Mouse (Mus musculus) embryonic facial prominence, embryonic 13.5 days (tissue): ENCODE measurements around the gene Abca13. TPM values are rescaled to one million over a fixed set of nuclear protein-coding genes. Genes with fewer than 3 reads are reported as not detected.
"Not testable (repeated sequence)": the region's sequence is repeated elsewhere in the genome, so short reads cannot be mapped to it uniquely, and the experiment has no call there.

Experiments
- ATAC-seq: fragments of 200-750 bp; cut with Nextera tagmentation; 2 replicates; pipeline ENCODE4 v1.8.0; 2017; ENCODE audit warnings: low read depth; ENCODE audit not compliant: insufficient number of reproducible peaks, insufficient read depth, low FRiP score, low TSS enrichment
- H3K27ac ChIP-seq: fragments of 300-500 bp; sonication (generic); 2 replicates; pipeline ENCODE4 v1.5.1; 2015; ENCODE audit warnings: moderate library complexity, mild to moderate bottlenecking, inconsistent platforms
- H3K27me3 ChIP-seq: fragments of 300-500 bp; sonication (generic); 2 replicates; pipeline ENCODE4 v1.6.1; 2015; ENCODE audit warnings: mild to moderate bottlenecking, inconsistent platforms
- H3K36me3 ChIP-seq: fragments of 300-500 bp; sonication (generic); 2 replicates; pipeline ENCODE4 v1.6.1; 2015; ENCODE audit warnings: mild to moderate bottlenecking, inconsistent platforms
- H3K4me1 ChIP-seq: fragments of 300-500 bp; sonication (generic); 2 replicates; pipeline ENCODE4 v1.6.1; 2015; ENCODE audit warnings: inconsistent platforms
- H3K4me2 ChIP-seq: fragments of 300-500 bp; sonication (generic); 2 replicates; pipeline ENCODE4 v1.6.1; 2015; ENCODE audit warnings: moderate library complexity, mild to moderate bottlenecking, inconsistent platforms
- H3K4me3 ChIP-seq: fragments of 300-500 bp; sonication (generic); 2 replicates; pipeline ENCODE4 v1.5.1; 2015; ENCODE audit warnings: mild to moderate bottlenecking, inconsistent platforms
- H3K9ac ChIP-seq: fragments of 300-500 bp; sonication (generic); 2 replicates; pipeline ENCODE4 v1.6.1; 2015; ENCODE audit warnings: mild to moderate bottlenecking, inconsistent platforms
- H3K9me3 ChIP-seq: fragments of 300-500 bp; sonication (generic); 2 replicates; pipeline ENCODE4 v1.6.1; 2016; ENCODE audit warnings: inconsistent platforms
- WGBS: fragments of 180-500 bp; shearing (Covaris S2); methylation state at CpG from one replicate; pipeline ENCODE4 v1.1.7; 2015; ENCODE audit warnings: mixed read lengths; 5-methylcytosine and 5-hydroxymethylcytosine counted together
- polyA plus RNA-seq: library from polyadenylated mRNA; unstranded; fragments of >200 nt; fragmentation: Nextera tagmentation; extraction: Ambion mirVana; gene quantifications from 2 replicates; pipeline ENCODE4 v1.2.1, GENCODE M21; 2015

Abca13 gene
- polyA plus RNA-seq, 1 experiment from 2014 or later: 0.01 TPM

GRCm38 (mm10) chr11:9432807-9433206 lies 241.1 kb downstream of the Abca13 start:
- Histone ChIP-seq H3K36me3 (no peaks in the 10 kb centered on the region), H3K27me3 (no peaks in the 10 kb centered on the region), H3K4me2 (no peak overlapping the region), H3K9ac (no peak overlapping the region), H3K9me3 (no peaks in the 10 kb centered on the region), H3K27ac (no peak overlapping the region), H3K4me1 (no peaks in the 10 kb centered on the region), H3K4me3 (no peak overlapping the region)
- ATAC-seq: no peak
- WGBS: 81% methylated on average over 5 of the region's 5 CpGs

GRCm38 (mm10) chr11:9436617-9437016 lies 244.9 kb downstream of the Abca13 start:
- no peaks in the 10 kb centered on the region for H3K9me3 ChIP-seq
- no peak overlapping the region for H3K9ac ChIP-seq
- no peaks in the 10 kb centered on the region for H3K36me3 ChIP-seq
- no peak overlapping the region for H3K4me2 ChIP-seq
- no peak overlapping the region for H3K4me3 ChIP-seq
- H3K27me3 ChIP-seq: no peaks in the 10 kb centered on the region
- no peak overlapping the region for H3K27ac ChIP-seq
- ATAC-seq: no peak
- H3K4me1 ChIP-seq: no peaks in the 10 kb centered on the region

GRCm38 (mm10) chr11:9439781-9440180 lies 248.0 kb downstream of the Abca13 start:
- H3K27ac ChIP-seq: no peak overlapping the region
- no peaks in the 10 kb centered on the region for H3K36me3 ChIP-seq
- 75% methylated on average over 2 of the region's 2 CpGs for WGBS

GRCm38 (mm10) chr11:9441192-9441591 lies 249.4 kb downstream of the Abca13 start:
- no peaks in the 10 kb centered on the region for H3K9me3 ChIP-seq
- ATAC-seq: no peak
- no peak overlapping the region for H3K4me3 ChIP-seq
- no peaks in the 10 kb centered on the region for H3K27me3 ChIP-seq
- no peak overlapping the region for H3K4me2 ChIP-seq
- no peak overlapping the region for H3K9ac ChIP-seq
- H3K4me1 ChIP-seq: no peaks in the 10 kb centered on the region
- H3K36me3 ChIP-seq: no peaks in the 10 kb centered on the region
- WGBS: 54% methylated on average over 4 of the region's 4 CpGs
- no peak overlapping the region for H3K27ac ChIP-seq

More at GRCm38 (mm10) chr11:9439781-9440180, 248.0 kb downstream of the Abca13 start:
- no peak for ATAC-seq
- H3K4me2 ChIP-seq: no peak overlapping the region
- H3K9ac ChIP-seq: no peak overlapping the region
- no peaks in the 10 kb centered on the region for H3K27me3 ChIP-seq
- no peaks in the 10 kb centered on the region for H3K4me1 ChIP-seq
- no peaks in the 10 kb centered on the region for H3K9me3 ChIP-seq
- no peak overlapping the region for H3K4me3 ChIP-seq

- Histone ChIP-seq H3K27me3 (no peaks in the 10 kb centered on the region), H3K9ac (no peak overlapping the region), H3K4me1 (no peaks in the 10 kb centered on the region), H3K27ac (no peak overlapping the region), H3K36me3 (no peaks in the 10 kb centered on the region), H3K4me2 (no peak overlapping the region), H3K9me3 (0 out of 2 replicates have a peak, but pooled peaks cover 2% of the 10 kb centered on the region), H3K4me3 (no peak overlapping the region)
- no peak for ATAC-seq
- 85% methylated on average over 1 of the region's 1 CpGs for WGBS
Measured at GRCm38 (mm10) chr11:9472400-9472799, 280.7 kb downstream of the Abca13 start.

- Histone ChIP-seq H3K9me3 (0 out of 2 replicates have a peak, but pooled peaks cover 2% of the 10 kb centered on the region), H3K27ac (no peak overlapping the region), H3K9ac (no peak overlapping the region), H3K27me3 (no peaks in the 10 kb centered on the region), H3K36me3 (no peaks in the 10 kb centered on the region), H3K4me3 (no peak overlapping the region), H3K4me2 (no peak overlapping the region), H3K4me1 (no peaks in the 10 kb centered on the region)
- 11% methylated on average over 6 of the region's 6 CpGs for WGBS
- no peak for ATAC-seq
Measured at GRCm38 (mm10) chr11:9481511-9481910, 289.8 kb downstream of the Abca13 start.

- no peaks in the 10 kb centered on the region for H3K27me3 ChIP-seq
- H3K4me3 ChIP-seq: no peak overlapping the region
- ATAC-seq: no peak
- H3K4me2 ChIP-seq: no peak overlapping the region
- H3K4me1 ChIP-seq: no peaks in the 10 kb centered on the region
- WGBS: 67% methylated on average over 5 of the region's 5 CpGs
- no peak overlapping the region for H3K9ac ChIP-seq
- no peak overlapping the region for H3K27ac ChIP-seq
- no peaks in the 10 kb centered on the region for H3K36me3 ChIP-seq
- H3K9me3 ChIP-seq: no peaks in the 10 kb centered on the region
Measured at GRCm38 (mm10) chr11:9500326-9501142, 308.8 kb downstream of the Abca13 start.

DNA sequence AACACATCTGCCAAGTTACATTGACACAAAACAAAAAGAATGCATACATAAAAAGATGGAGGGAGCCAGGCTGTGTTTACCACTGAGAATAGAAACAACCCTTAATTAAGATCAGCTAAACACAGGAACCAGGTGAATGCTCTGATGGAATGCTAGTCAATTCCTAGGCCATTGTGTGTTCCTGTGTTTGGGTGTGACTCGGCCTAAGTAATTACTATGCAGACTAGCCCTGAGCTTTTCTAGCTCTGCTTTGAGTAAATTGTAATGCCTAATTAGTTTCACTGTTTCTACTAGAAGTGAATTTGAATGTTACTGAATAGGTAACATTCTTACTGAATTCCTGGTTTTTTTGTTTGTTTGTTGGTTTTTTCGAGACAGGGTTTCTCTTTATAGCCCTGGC lies 323.2 kb downstream of the Abca13 start:
- ATAC-seq, H3K9ac ChIP-seq, H3K36me3 ChIP-seq, H3K4me2 ChIP-seq, H3K27me3 ChIP-seq, H3K4me1 ChIP-seq, H3K4me3 ChIP-seq, H3K27ac ChIP-seq, H3K9me3 ChIP-seq: not testable (repeated sequence)
- WGBS: 59% methylated on average over 2 of the region's 2 CpGs

DNA sequence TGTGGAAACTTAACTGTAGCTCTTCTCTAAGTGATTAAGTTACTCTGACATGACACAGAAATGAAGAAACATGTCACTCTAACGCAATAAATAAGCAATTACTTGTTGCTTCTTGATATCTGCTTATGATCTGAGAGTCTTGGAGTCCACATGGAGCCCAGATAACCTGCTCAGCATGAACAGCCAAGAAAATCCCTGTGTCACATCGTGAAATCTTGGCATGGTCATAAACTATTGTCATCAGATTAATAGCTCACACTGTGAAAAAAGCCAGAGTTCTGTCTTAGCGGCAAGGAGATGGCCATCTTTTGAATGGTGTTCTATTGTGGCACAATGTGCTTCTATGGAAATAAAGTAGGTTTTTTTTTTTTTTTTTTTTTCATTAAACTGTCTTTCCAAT lies 336.8 kb downstream of the Abca13 start:
- Histone ChIP-seq H3K4me1 (no peaks in the 10 kb centered on the region), H3K36me3 (no peaks in the 10 kb centered on the region), H3K4me3 (no peak overlapping the region), H3K27me3 (no peaks in the 10 kb centered on the region), H3K27ac (no peak overlapping the region), H3K4me2 (no peak overlapping the region), H3K9ac (no peak overlapping the region), H3K9me3 (no peaks in the 10 kb centered on the region)
- no peak for ATAC-seq
- WGBS: 82% methylated on average over 3 of the region's 3 CpGs

DNA sequence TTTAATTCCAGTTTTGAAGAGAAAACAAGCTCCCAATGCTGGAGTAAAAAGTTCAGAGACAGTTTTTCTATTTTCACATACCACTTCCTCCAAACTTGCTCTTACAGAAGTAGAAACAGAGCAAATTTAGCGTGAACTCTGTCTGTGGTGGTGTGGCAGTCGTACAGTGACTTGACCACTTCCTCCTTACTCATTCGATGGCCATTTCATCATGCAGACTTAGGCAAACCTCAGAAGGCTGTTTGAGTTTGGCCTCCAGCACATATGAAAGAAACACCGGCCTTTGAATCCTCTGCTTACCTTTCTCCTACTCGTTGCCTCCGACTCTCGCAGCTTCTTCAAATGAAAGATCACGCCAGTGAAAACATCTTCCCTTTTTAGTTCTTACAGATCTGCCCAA lies 340.0 kb downstream of the Abca13 start:
- Histone ChIP-seq H3K4me1 (no peaks in the 10 kb centered on the region), H3K4me2 (no peak overlapping the region), H3K4me3 (no peak overlapping the region), H3K36me3 (no peaks in the 10 kb centered on the region), H3K9ac (no peak overlapping the region), H3K27ac (no peak overlapping the region), H3K27me3 (no peaks in the 10 kb centered on the region), H3K9me3 (no peaks in the 10 kb centered on the region)
- WGBS: 82% methylated on average over 8 of the region's 8 CpGs
- no peak for ATAC-seq

- Histone ChIP-seq H3K27ac (no peak overlapping the region), H3K4me3 (no peak overlapping the region), H3K9me3 (no peaks in the 10 kb centered on the region), H3K9ac (no peak overlapping the region), H3K36me3 (no peaks in the 10 kb centered on the region), H3K4me2 (no peak overlapping the region), H3K27me3 (no peaks in the 10 kb centered on the region), H3K4me1 (no peaks in the 10 kb centered on the region)
- no peak for ATAC-seq
- 67% methylated on average over 1 of the region's 1 CpGs for WGBS
Measured at GRCm38 (mm10) chr11:9533189-9533588, 341.4 kb downstream of the Abca13 start.

DNA sequence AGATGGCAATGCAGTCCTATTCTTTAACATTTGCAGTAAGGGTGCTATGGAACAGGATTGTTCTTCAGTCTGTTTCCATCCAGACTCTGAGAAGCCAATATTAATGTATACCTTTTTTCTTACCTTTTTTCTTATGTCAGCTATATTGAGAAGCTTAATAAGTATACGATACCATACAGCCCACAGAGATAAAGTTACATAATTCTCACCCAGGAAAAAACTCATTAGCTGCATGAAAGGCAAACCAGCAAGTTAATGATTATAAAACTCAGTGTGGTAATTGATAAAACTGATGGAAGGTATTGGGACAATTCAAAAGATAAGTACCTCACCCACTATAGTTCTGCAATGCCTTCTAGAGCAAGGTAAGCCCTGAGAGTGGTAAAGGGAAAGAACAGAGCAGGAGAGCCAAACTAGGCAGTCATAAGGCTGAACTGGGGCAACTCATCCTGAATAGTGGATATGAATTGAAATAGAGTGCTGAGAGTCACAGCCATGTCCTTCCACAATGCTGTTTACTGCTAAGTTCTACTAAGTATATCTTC lies 342.0 kb downstream of the Abca13 start:
- ATAC-seq: no peak
- Histone ChIP-seq H3K9ac (no peak overlapping the region), H3K36me3 (no peaks in the 10 kb centered on the region), H3K9me3 (no peaks in the 10 kb centered on the region), H3K4me3 (no peak overlapping the region), H3K4me2 (no peak overlapping the region), H3K27me3 (no peaks in the 10 kb centered on the region), H3K4me1 (no peaks in the 10 kb centered on the region), H3K27ac (no peak overlapping the region)
- 75% methylated on average over 1 of the region's 1 CpGs for WGBS
